Mouse (Mus musculus): ENCODE results near the gene Pafah1b3.
A peak's percentile ranks its signal among the peaks of the same experiment; 100 is the strongest.

Pafah1b3 gene

GRCm38 (mm10) chr7:25281734-25282601 lies 15.8 kb downstream of the Pafah1b3 start:
- peak; percentile 78 for DNase-seq (ENCODE audit: extremely low read depth, low read depth)

GRCm38 (mm10) chr7:25281166-25281733 lies 16.5 kb downstream of the Pafah1b3 start:
- no peak for DNase-seq (ENCODE audit: extremely low read depth, low read depth)

- DNase-seq (ENCODE audit: extremely low read depth, low read depth): no peak
Observed at GRCm38 (mm10) chr7:25279861-25280791, 17.7 kb downstream of the Pafah1b3 start.

GRCm38 (mm10) chr7:25279076-25279860 lies 18.5 kb downstream of the Pafah1b3 start:
- DNase-seq (ENCODE audit: extremely low read depth, low read depth): peak; percentile 74

GRCm38 (mm10) chr7:25278341-25279075 lies 19.3 kb downstream of the Pafah1b3 start:
- DNase-seq (ENCODE audit: extremely low read depth, low read depth): peak; percentile 92

- no peak for DNase-seq (ENCODE audit: extremely low read depth, low read depth)
Observed at GRCm38 (mm10) chr7:25277998-25278340, 19.8 kb downstream of the Pafah1b3 start.

GRCm38 (mm10) chr7:25277405-25277804 lies 20.4 kb downstream of the Pafah1b3 start:
- DNase-seq (ENCODE audit: extremely low read depth, low read depth): no peak

- DNase-seq (ENCODE audit: extremely low read depth, low read depth): no peak
Observed at GRCm38 (mm10) chr7:25275555-25276298, 22.1 kb downstream of the Pafah1b3 start.

GRCm38 (mm10) chr7:25274996-25275395 lies 22.8 kb downstream of the Pafah1b3 start:
- DNase-seq (ENCODE audit: extremely low read depth, low read depth): no peak

GRCm38 (mm10) chr7:25274571-25274970 lies 23.2 kb downstream of the Pafah1b3 start:
- no peak for DNase-seq (ENCODE audit: extremely low read depth, low read depth)

GRCm38 (mm10) chr7:25273259-25274241 lies 24.2 kb downstream of the Pafah1b3 start:
- no peak for DNase-seq (ENCODE audit: extremely low read depth, low read depth)

GRCm38 (mm10) chr7:25272445-25273258 lies 25.1 kb downstream of the Pafah1b3 start:
- no peak for DNase-seq (ENCODE audit: extremely low read depth, low read depth)

GRCm38 (mm10) chr7:25271651-25272444 lies 25.9 kb downstream of the Pafah1b3 start:
- no peak for DNase-seq (ENCODE audit: extremely low read depth, low read depth)

- no peak for DNase-seq (ENCODE audit: extremely low read depth, low read depth)
Observed at GRCm38 (mm10) chr7:25270652-25271633, 26.8 kb downstream of the Pafah1b3 start.

GRCm38 (mm10) chr7:25269545-25270271 lies 28.1 kb downstream of the Pafah1b3 start:
- DNase-seq (ENCODE audit: extremely low read depth, low read depth): no peak
